Mouse (Mus musculus) left cerebral cortex, postnatal 14 days (tissue): Measurements from ENCODE around the gene Rad1. TPM values are rescaled to one million over a fixed set of nuclear protein-coding genes. Genes with fewer than 3 reads are reported as not detected.
"Not testable (repeated sequence)": the region's sequence is repeated elsewhere in the genome, so short reads cannot be mapped to it uniquely, and the experiment has no call there.

Experiments
- DNase-seq, 2 experiments: peaks; one replicate each; pipeline ENCODE4 v3.0.0; 2021 to 2022; ENCODE audit warnings: low spot score in 2 of 2, mixed read lengths in 1 of 2
- intact Hi-C: fragments of 180-260 bp; cut with DNase I; formaldehyde crosslinking; loops from one replicate; pipeline ENCODE4 v1.15.1; 2025
- long read RNA-seq, 2 experiments: library from polyadenylated mRNA; stranded (forward); transcript quantifications; one replicate each; pipeline ENCODE4 v2.0.0; 2021
- total RNA-seq, 2 experiments: library from RNA; stranded (reverse); gene quantifications; 2 replicates each; pipeline ENCODE4 v1.2.3; 2021

The Rad1 gene
- total RNA-seq, result 10 to 100 TPM; 12.2 to 14.7 TPM
- long read RNA-seq, experiment 1, transcript Rad1-201 (6 exons, 1,514 nt), result major isoform, 6 of 14 reads
- long read RNA-seq, experiment 1, partial matches to known transcripts, result 2 of 14 reads
- long read RNA-seq, experiment 1, other reads (novel, unspliced or antisense), result 6 of 14 reads
- long read RNA-seq, experiment 2, transcript Rad1-201 (6 exons, 1,514 nt), result major isoform, 7 of 17 reads
- long read RNA-seq, experiment 2, partial matches to known transcripts, result 3 of 17 reads
- long read RNA-seq, experiment 2, other reads (novel, unspliced or antisense), result 7 of 17 reads

DNA sequence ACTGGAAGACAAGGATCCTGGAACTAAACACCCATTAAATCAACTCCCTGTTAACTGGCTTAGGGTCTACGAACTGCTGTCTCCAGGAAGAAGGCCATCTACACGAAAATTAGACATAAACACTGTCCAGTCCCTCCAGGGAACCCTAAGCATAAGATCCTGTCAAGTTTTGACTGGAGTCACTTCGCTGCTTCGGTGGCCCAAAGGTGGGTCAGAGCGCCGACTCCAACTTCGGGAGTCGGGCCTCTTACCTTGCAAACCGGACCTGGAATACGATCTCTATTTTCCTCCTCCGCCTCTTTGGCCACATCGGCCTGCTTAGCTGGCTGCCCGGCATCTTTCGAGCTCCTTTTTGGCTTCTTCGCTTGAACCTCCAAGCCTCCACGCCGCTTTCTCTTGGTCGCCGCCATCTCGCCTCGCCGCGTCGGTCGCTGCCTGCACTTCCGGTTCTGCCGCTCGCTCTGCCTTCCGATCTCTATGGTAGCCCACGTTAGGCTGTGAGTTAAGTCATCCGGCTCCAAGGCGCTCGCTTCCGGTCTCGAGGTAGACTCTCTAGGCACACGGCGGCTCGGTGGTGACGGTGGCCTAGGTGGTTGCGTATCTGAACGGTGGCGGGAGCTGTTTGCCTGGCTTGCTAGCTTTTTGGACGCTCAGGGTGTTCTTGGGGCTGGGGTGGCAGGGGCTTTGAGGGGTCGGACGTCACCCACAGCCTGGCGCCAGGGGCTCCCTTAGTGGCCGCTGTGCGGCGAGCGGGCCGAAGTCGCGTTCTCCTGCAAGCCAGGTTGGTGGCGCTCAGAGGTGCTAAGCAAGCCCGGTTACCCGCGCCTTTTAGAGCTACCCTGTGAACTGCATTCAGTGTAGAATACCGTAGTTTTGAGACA lies at the start of gene Rad1, which contains the start of gene Brix1:
Gene Rad1 (plus strand): TSS at position 535 of the 881 bp plus-strand sequence.
Gene Brix1 (minus strand): TSS at position 464 of the 881 bp plus-strand sequence.
- intact Hi-C loops, result loop anchor here (10.0 kb wide), 2 partner anchors 499 to 899 kb away; partner anchors contain the start of gene Amacr
- DNase-seq, result peak; percentile 97

DNA sequence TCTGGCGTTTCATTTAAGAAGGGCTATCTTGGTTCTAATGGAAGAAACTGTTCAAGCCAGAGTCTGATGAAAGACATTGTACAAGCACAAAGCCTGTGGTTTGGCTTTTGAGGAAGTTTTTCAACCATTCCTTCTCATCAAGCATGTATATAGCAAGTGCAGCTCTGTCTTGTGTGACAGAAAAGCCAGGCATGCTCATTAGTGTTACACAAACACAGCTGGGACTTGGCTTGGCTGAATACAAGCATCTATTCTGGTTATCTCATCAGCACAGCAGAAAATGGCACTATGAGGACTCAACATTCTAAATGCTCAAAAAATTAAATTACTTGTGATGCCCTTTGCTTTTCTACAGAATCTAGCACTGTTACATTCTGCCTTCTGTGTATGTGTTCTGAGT lies 48.9 kb upstream of the Rad1 start:
- intact Hi-C loops, result no loop called here

DNA sequence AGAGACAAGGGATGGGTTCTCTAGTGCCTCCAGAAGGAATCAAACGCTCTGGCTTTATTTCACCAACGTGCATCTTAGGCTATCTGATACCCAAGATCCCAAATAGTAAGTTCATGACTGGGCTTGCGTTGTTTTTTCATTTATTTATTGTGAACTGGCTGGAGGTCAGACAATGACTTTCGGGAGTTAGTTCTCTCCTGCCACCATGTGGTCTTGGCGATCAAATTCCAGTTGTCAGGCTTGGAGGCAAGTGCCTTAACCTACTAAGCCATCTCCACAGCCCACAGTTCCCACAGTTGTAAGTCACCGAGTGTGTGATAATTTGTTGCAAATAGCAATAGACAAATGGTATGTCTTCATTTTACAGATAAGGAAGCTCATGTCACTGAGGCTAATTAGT lies 45.9 kb upstream of the Rad1 start:
- no peak for DNase-seq
- intact Hi-C loops, result no loop called here

More for the DNA sequence above, 48.9 kb upstream of the Rad1 start:
- no peak for DNase-seq

DNA sequence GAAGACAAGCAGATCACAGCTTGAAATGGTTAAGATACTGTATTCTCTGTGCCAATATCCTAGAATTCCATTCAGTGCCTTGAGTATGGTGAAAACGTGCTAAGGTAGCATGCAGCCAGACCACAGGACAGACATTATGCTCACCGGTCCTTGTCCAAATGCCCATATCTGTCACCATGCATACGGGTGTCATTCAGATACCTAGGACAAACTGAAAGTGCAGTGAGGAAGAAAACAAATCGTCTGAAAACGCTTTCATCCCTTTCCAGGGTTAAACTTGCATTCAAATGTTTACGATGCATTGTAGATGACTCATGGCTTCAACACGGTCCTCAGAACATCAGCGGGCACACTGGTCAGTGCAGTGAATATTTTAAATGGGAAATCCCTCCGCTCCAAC lies 44.3 kb upstream of the Rad1 start:
- no peak for DNase-seq
- intact Hi-C loops, result no loop called here

DNA sequence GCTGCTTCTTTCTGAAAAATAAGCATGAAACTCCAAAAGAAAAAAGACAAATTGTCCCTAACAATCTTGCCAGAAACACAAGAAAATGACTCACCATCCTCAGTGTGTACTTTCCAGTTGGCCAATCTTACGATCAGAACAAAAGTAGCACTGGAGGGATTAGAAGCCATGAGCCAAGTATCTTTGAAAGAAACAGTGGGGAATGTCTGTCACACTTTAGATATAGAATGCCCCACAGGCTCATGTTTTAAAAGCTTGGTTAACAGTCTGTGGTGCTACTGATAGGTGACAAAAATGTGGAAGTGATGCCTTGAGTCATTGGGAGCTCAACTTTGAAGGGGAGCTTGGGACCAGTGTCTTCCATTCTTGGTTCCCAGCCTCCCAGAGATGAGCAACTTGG lies 43.5 kb upstream of the Rad1 start:
- no peak for DNase-seq
- intact Hi-C loops, result no loop called here

DNA sequence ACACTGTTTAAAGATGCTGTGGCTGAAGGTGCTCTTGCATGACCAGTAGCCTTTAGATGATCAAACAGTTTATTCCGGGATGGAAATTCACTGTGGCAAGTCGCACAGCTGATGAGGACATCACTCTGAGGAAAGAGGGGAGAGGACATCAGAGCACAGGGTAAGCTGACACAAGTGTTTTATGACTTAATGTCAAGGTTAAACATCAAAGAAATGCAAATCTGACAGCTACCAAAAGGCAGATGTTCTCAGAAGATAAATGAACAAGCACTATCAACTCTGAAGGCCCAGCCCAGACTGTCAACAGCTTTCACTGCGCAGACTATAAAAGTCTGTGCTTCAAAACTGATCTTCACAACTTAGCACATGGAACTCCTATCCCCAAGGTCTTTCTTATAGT lies 38.7 kb upstream of the Rad1 start:
- no peak for DNase-seq
- intact Hi-C loops, result no loop called here

DNA sequence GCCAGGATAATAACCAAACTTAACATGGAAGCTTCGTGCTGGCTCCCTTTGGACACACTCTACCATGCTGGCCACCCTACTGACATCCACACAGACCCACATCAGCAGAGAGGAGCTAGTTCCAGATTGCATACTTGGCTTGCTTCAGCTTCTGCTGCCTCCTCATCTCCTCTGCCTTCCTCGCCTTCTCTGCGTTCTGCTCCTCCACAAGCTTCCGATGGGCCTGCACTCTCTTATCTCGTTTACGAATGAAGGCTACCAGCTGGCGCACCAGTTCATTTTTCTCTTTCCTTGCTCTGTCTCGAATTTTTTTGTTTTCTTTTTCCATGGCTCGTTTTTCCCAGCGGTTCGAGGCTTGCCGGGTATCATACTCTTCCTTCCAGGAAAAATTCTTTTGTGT lies 24.8 kb upstream of the Rad1 start:
- no peak for DNase-seq
- intact Hi-C loops, result loop anchor here (10.0 kb wide), 1 partner anchor 1006 kb away; no protein-coding TSS in a partner anchor

DNA sequence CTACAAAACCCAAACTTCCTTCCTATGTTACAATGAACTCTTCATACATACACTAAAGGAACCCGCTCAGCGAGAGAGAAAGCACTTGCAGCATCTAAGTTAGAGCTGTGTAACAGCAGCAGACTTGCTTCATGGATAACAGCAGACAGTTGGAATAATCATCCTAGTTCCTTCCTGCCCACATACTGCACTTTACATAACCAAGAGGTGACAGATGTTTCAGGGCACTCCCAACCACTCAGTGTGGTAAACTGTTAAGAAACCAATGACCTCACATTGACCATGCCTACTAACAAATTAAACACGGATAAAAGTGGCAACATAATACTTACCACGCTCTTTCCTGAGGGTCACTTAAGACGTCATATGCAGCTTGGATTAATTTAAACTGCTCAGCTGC lies 22.3 kb upstream of the Rad1 start:
- no peak for DNase-seq
- intact Hi-C loops, result loop anchor here (10.0 kb wide), 1 partner anchor 1009 kb away; no protein-coding TSS in a partner anchor

DNA sequence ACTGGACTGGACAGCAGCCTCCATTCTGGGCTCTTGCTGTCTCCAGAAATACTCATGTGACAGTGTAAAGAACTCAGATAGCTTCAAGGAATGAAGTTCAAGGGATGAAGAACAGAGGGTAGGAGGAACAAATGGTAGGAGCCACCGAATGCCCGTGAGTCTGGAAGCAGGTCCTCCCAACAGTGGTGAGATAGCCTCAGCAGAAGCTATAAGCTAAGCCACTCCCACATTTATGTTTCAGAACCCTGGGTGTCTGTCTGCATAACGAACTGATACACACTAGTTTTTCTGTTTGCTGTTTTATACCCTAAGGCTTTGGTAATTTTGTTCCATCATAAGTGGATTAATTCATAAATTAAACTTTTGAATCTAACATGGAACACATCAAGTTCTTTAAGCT lies 21.1 kb upstream of the Rad1 start:
- DNase-seq, result no peak
- intact Hi-C loops, result loop anchor here (10.0 kb wide), 1 partner anchor 1010 kb away; no protein-coding TSS in a partner anchor

DNA sequence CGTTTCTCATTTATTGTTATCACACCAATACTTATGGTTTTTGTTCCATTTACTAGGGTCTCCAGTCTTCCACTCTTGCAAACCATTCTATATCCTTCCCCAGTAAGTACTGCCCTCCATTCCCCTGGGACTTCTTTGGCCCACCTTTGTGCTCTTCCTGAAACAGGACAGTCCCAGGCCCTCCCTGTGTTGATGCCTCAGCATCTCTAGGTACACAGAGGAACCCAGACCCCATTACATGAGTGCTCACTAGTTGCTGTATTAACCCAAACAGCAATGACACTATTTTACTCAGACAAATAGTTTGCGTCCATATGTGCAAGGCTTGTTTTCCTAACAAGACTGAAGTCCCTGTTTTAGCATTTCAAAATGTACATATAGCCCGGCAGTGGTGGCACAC lies 17.1 kb upstream of the Rad1 start:
- intact Hi-C loops, result loop anchor here (10.0 kb wide), 1 partner anchor 1014 kb away; no protein-coding TSS in a partner anchor

DNA sequence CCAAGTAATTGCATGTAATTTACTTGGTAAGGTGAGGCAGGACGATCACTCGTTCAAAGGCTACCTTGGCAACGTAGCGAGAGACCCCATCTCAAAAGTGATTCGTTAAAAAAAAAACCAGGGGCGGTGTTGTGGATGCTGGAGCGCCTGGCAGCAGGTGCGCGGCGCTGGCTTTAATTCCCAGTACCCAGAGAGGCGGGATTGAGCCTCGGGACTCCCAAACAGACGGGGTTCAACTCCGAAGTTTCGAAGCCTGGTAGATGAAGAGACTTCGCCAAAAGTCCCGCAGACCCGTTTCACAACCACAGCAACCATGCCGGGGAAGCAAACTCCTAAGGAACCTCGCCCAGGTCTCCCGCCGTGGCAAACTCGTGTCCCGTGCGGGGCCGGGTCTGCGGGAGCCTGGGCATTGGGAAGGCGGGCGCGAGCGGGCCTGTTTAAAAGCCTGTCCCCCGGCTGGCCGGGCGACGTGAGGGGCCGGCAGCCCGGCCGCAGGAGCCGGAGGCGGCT lies 16.1 kb upstream of the Rad1 start:
- intact Hi-C loops, result loop anchor here (10.0 kb wide), 1 partner anchor 1015 kb away; no protein-coding TSS in a partner anchor

More for the DNA sequence above, 17.1 kb upstream of the Rad1 start:
- DNase-seq, result no peak

DNA sequence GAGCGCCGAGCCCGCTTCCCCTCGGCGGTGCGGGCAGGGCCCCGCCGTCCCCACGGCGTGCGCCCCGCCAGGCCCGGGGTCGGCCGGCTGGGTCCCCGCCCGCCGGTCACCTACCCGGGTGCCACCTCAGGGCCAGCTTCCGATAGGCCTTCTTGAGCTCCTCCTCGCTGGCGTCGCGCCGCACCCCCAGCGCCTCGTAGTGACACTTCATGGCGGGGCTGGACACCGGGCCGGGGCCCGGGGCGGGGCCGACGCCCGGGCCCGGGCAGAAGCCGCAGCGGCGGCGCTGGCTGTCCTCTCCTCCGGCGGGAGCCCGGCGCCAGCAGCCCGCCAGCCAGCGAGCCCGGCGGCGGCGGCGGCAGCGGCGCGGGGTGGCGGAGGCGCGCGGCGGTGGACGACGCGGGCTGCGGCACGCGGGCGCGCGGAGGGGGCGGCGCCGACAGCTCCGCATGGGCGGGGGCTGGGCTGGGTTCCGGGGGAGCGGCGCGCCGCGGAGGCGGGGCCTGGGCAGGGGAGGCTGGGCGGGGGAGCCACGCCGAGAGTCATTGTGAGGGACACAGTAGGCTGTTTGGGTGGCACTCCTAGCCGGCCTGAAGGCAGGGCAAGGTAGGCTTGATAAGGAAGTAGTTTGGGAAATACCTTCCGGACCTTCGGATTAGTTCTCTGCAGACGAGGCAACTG lies 15.5 kb upstream of the Rad1 start, which contains the start of gene Dnajc21:
Gene Dnajc21 (minus strand): TSS at position 366 of the 681 bp plus-strand sequence.
- DNase-seq, result peak; percentile 59 to 72
- intact Hi-C loops, result no loop called here

More for the DNA sequence above, 16.1 kb upstream of the Rad1 start:
- peak; percentile 9 to 24 for DNase-seq

DNA sequence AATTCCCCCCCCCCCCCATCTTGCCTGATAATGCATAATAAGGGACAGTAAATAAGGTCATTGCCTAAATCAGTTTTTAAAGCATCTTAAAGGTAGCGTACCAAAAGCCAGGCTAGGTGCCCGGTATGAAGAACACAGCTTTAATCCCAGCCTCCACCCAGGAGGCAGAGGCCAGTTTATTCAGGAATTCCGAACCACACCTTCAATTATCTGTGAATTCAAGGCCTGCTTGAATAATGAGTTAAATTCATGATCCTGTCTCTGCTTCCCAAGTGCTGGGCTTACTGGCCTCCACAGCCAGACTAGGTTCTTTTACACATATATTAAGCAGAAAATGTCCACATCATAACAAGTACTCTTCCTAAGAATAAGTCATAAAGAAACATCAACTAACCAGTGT lies 14.9 kb upstream of the Rad1 start:
- intact Hi-C loops, result no loop called here
- DNase-seq, result no peak

DNA sequence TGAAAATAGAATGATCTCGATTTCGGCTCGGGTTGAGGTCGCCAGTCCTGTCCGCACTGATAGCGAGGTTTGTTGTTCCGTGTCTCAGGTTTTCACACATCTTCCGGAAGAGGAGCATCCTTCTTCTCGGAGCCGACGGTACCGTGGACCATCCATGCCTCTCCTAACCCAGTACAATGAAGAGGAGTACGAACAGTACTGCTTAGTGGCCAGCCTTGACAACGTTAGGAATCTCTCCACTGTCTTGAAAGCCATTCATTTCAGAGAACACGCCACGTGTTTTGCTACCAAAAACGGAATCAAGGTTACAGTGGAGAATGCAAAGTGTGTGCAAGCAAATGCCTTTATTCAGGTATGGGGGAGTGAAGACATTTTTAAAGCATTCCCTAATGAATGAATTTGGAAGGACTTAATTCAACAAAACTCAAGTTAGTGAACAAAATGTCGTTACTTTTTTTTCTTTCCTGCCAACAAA lies 584 bp downstream of the Rad1 start:
- no peak for DNase-seq
- intact Hi-C loops, result loop anchor here (10.0 kb wide), 2 partner anchors 498 to 898 kb away; partner anchors contain the start of gene Amacr

DNA sequence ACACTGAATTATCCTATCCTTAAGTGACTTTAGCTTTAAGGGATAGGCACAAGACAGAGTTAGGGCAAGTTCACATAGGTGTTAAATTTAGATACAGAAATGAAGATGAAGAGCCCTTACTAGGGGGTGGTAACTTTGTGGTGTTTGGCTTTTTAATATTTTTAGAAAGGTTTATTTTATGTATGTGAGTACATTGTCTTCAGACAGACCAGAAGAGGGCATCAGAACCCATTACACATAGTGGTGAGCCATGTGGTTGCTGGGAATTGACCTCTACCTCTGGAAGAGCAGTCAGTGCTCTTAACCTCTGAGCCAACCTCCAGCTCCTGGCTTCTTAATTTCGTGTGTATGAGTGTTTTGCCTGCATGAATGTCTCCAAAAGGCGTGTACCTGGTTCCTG lies 1.4 kb downstream of the Rad1 start:
- no peak for DNase-seq
- intact Hi-C loops, result loop anchor here (10.0 kb wide), 2 partner anchors 498 to 898 kb away; partner anchors contain the start of gene Amacr

DNA sequence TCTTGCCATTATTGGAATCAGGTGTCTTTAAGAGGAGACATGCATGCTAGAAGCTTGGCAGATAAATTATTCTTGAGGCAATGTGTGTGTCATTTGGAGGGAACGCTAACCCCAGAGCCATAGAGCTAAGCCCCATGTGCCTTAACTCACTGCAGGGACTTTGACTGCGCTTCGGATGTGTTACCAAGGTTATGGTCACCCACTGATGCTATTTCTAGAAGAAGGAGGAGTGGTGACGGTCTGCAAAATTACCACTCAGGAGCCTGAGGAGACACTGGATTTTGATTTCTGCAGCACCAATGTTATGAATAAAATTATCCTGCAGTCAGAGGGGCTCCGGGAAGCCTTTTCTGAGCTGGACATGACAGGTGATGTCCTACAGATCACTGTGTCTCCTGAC lies 4.3 kb downstream of the Rad1 start:
- intact Hi-C loops, result no loop called here
- peak in 1 of 2 experiments; percentile 53 for DNase-seq

DNA sequence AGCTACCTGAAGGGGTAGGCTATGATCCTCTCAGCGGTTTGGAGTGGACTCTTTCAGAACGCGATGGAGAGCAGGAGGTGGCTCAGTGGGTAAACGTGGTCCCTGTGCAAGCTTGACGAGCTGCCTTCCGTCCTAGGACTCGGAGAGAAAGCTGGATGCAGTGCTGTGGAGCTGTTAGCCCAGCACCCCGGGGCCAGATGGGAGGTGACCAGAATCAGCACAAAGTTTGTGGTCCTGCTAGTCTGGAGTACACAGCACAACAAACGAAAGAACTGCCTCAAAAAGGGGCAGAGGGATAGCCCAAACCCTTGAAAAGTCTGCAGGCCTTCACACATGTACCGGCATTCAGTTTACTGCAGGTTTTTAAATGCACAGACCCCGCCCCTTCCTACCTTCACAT lies 10.1 kb downstream of the Rad1 start:
- no peak for DNase-seq

DNA sequence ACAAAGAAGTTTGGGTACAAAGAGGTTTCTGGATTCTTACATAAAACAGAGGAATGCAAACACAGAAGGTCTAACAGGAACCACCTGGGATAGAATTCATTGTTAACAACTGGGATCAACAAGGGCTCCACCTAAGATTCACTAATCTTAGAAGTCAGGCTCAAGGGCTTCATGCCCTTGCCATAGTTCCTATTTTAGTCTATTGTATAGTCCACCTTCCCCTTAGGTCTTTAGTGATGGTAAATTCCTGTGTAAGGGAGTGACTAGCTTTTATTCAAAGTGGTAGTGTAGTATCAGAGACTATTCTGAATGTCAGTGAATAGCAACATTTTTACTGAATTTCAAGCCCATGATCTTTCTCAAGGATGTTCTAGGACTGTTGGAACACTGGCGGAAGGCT lies 10.9 kb downstream of the Rad1 start:
- DNase-seq, intact Hi-C loops: not testable (repeated sequence)

More for the DNA sequence above, 10.1 kb downstream of the Rad1 start:
- intact Hi-C loops, result no loop called here

DNA sequence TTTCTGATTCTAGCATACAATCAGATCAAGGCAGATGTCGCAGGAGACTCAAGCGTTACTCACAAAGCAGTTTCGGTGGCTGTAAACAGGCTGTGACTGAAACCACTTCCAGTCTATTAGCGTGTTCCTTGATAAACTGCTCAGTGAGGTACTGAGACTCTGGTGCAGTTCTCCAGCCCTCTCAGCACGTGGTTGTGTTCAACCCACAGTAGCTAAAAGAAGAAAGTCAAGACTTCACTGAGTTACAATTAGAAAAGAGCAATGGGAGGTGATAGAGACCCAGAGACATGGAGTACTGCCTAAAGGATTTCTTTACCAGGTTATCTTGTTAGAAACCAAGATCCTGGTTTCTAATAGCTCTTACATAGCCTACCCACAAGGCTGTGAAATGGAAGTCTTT lies 13.8 kb downstream of the Rad1 start:
- intact Hi-C loops, result no loop called here
- DNase-seq, result no peak
